Mouse (Mus musculus): ENCODE data around the gene Zcwpw1. TPM values are rescaled to one million over a fixed set of nuclear protein-coding genes. Genes with fewer than 3 reads are reported as not detected.

Zcwpw1 gene
- 3.6 and 4.2 TPM in 2 replicates for polyA plus RNA-seq (2021; fragmentation: Nextera tagmentation)
- long read RNA-seq, experiment 1, transcript Zcwpw1-201 (17 exons, 2,222 nt): major isoform, 6 of 30 reads
- long read RNA-seq, experiment 1, partial matches to known transcripts: 4 of 30 reads
- long read RNA-seq, experiment 1, other reads (novel, unspliced or antisense): 20 of 30 reads
- long read RNA-seq, experiment 2, partial matches to known transcripts: 4 of 10 reads
- long read RNA-seq, experiment 2, other reads (novel, unspliced or antisense): 5 of 10 reads

DNA sequence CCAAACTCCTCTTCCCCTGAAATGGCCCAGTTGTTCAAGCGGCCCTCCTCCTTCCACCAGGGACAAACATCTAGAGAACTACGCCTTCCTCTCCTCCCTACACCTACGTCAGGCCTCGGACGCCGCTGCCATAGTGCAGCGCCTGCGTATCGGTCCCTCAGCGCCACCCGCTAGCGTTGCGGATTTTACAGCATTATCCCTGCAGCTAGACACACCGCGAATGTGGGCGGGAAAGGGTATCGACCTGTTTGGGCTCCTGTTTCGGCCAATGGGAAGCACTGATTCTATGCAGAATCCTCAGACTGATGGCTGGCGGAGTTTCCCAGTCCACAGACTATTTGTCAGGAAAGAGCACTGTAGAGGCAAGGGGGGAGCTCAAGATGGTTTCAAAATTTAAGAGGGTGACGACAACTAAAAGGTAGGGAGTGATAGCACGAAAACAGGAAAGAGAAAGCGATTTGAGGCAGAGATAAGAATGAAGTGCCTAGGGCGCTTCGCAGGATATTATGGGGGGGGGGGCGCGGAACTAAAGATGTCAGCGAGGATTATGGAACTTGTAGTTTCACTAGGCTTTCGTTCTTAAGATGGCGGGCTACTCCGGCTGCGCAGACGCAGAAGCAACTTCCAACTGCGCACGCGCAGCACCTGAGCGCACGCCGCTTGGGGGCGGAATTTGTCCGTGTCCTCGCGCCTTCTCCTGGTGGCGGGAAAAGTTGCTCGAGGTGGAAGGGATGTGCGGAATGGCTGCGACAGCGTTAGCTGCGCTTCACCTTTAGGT is at the start of gene Zcwpw1, which contains the start of gene Mepce:
TSS of gene Zcwpw1 (plus strand) at position 648 of the 778 bp plus-strand sequence.
TSS of gene Mepce (minus strand) at position 505 of the 778 bp plus-strand sequence.

DNA sequence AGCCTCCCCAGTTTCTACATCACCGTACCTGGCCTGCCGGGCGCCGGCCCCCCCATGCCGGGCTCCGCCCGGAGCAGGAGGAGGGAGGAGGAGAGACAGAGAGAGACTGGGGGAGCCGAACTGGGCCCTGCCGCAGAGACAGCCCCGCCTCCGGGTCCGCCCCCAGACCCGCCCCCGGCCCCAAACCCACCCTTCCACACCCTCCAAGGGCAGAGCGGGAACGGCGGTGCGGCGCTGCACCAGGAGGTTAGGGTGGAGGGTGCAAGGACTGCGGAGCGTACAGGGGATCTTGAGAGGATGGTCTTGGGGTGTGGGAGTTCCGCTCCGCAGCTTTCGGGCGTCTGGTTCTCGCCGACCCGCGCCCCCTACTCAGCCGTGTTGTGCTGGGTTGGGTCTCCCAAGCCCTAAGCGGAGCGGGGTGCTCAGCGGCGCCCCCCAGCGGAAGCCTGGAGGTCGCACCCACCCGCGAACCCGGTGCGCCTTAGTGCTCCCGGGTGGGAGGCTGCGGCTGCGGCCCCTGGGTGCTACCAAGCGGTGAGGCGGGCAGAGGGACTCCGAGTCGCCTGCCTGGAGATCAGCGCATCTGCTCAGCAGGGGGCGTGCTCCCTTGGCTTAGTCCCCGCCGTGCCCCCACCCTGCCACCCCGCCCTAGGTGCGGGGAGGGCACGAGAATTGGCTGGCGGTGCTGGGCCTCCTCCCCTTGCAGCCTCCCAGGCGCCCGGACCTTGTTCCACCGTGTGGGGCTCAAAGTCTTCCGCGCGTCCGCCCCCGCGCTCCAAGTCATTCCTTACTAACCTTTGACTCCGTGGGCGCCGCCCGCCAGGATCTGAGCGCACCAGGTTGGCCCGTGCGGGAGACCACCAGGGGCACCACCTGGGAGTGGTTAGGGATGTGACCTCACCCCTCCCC is 46.3 kb upstream of the Zcwpw1 start, which contains the start of gene Nyap1:
TSS of gene Nyap1 (minus strand) at position 585 of the 909 bp plus-strand sequence.

DNA sequence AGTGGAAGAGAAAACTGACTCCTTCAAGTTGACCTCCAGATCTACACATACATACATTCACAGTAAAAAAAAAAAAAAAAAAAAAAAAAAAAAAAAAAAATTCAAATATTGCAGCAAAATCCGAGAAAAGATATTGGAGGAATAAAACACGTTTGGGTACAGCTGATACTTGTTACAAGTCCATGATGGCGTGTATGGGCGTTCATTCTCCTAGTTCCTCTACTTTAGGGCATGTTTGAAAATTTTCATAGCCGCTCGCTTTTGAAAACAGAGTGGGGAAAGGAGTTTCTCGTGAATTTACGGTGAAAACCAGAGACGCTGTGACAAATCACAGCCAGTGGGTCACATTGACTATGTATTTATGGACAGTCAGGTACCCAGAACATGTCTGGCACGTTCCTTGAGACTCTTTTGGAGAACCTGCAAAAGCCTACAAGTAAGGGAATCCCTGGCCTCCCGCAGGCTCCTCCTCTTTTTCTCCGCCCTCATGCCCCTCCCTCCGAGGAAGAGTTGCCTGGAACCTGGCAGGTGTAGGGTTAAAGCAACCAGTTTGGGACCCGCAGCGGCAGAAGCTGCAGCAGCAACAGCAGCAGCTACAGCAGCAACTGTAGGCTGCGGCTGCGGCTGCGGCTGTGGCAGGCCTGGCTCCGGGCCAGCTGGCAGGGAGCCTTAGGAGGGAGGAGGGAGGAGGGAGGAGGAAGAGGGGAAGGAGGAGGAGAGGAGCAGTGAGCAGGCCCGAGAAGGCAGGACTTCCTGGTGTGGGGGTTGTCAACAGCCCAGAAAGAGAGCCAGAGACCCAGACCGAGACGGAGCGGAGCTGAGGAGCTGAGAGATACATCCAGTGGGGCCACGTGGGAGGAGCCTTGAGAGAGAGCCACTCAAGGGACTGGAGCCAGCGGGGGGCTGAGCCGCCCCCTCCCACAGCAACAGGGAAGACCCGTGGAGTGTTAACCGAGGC is 42.1 kb upstream of the Zcwpw1 start, which contains the start of gene Tsc22d4:
TSS of gene Tsc22d4 (plus strand) at position 517 of the 958 bp plus-strand sequence.

DNA sequence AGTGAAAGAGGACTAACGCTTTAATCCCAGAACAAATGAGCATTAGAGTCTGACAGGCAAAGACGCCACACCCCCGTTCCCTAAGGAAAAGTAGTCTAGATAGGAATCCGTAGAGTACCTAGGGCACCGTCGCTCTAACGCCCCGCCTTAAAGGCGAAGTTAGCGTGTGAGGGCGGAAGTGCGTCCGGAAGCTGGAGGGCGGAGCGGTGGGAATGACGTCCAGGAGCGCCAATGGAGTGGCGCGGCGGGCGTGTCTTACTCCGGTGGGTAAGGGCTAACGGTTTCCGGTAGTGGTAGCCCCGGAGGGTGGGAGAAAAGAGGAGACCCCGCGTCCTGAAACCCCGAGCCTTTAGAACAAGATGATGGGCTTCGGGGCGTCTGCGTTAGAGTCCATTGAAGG is 9.0 kb upstream of the Zcwpw1 start, which contains the start of gene Ppp1r35:
TSS of gene Ppp1r35 (plus strand) at position 215 of the 400 bp plus-strand sequence.

DNA sequence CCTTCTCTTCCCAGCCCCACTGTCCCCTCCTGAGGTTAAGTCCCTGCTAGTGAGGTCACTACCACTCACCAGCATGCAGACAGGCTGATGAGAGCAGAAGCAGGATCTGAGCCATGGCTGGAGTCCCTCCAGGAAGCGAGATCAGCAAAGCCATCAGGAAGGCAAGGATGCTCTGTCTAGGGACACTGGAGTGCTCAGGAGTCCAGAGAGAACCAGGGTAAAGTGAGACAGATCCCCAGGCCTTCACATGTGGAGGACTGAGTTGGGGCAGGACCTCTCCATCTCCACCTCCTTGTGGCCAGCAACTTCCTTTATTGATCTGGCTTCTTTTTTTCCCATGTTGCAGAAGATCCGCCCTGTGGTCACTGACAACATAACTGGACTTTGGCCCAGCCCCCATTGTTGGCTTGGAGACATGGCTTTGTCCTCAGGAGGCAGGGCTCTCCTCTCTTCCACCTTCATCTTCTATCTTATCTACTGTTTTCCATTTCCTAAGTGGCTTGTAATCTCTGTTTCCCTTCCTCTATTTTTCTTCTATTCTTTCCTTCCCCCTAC is 48.4 kb downstream of the Zcwpw1 start, which contains the start of gene Pilra:
TSS of gene Pilra (minus strand) at position 316 of the 555 bp plus-strand sequence.

DNA sequence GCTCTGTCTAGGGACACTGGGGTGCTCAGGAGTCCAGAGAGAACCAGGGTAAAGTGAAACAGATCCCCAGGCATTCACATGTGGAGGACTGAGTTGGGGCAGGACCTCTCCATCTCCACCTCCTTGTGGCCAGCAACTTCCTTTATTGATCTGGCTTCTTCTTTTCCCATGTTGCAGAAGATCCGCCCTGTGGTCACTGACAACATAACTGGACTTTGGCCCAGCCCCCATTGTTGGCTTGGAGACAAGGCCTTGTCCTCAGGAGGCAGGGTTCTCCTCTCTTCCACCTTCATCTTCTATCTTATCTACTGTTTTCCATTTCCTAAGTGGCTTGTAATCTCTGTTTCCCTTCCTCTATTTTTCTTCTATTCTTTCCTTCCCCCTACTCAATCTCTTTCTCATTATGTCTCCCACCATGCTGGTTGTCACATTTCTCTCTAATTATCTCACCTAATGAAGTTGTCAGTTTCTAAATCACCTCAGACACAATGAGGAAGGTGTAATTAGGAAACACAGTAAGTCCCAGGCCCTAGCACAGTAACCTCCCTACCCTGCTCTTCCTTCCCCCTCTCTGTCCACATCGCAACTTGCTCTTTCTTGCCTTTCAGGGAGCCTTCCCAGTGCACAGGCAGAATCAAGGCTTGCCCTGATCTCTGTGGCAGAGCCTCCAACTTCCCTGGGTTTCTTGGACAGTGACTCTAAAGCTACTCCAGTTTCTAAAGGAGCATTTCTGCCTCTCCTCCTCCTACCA is 70.5 kb downstream of the Zcwpw1 start, which contains the start of gene Pilrb1:
TSS of gene Pilrb1 (minus strand) at position 147 of the 751 bp plus-strand sequence.

DNA sequence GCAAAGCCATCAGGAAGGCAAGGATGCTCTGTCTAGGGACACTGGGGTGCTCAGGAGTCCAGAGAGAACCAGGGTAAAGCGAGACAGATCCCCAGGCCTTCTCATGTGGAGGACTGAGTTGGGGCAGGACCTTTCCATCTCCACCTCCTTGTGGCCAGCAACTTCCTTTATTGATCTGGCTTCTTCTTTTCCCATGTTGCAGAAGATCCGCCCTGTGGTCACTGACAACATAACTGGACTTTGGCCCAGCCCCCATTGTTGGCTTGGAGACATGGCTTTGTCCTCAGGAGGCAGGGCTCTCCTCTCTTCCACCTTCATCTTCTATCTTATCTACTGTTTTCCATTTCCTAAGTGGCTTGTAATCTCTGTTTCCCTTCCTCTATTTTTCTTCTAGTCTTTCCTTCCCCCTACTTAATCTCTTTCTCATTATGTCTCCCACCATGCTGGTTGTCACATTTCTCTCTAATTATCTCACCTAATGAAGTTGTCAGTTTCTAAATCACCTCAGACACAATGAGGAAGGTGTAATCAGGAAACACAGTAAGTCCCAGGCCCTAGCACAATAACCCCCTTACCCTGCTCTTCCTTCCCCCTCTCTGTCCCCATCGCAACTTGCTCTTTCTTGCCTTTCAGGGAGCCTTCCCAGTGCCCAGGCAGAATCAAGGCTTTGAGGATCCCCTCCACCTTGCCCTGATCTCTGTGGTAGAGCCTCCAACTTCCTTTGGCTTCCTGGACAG is 84.2 kb downstream of the Zcwpw1 start, which contains the start of gene Pilrb2:
TSS of gene Pilrb2 (minus strand) at position 172 of the 737 bp plus-strand sequence.

Other genes starting within 250 kb of the Zcwpw1 start
- gene Actl6b, start 234.3 kb upstream of the Zcwpw1 start, polyA plus RNA-seq (2021; fragmentation: Nextera tagmentation): 83.0 and 162 TPM in 2 replicates
- 4.2 and 6.1 TPM in 2 replicates for gene Tfr2, start 218.0 kb upstream of the Zcwpw1 start, polyA plus RNA-seq (2021; fragmentation: Nextera tagmentation)
- gene Mospd3, start 186.7 kb upstream of the Zcwpw1 start, polyA plus RNA-seq (2021; fragmentation: Nextera tagmentation): 13.1 and 31.6 TPM in 2 replicates
- gene Pcolce, start 174.0 kb upstream of the Zcwpw1 start, polyA plus RNA-seq (2021; fragmentation: Nextera tagmentation): 11.7 and 16.6 TPM in 2 replicates
- gene Fbxo24, start 158.8 kb upstream of the Zcwpw1 start, polyA plus RNA-seq (2021; fragmentation: Nextera tagmentation): not detected in 2 replicates
- gene Lrch4, start 158.7 kb upstream of the Zcwpw1 start, polyA plus RNA-seq (2021; fragmentation: Nextera tagmentation): 2.1 and 7.4 TPM in 2 replicates
- gene Gm20605, start 158.6 kb upstream of the Zcwpw1 start, polyA plus RNA-seq (2021; fragmentation: Nextera tagmentation): 0.30 and 0.32 TPM in 2 replicates
- gene Sap25, start 146.5 kb upstream of the Zcwpw1 start, polyA plus RNA-seq (2021; fragmentation: Nextera tagmentation): 0.50 and 0.69 TPM in 2 replicates
- gene Irs3, start 142.1 kb upstream of the Zcwpw1 start, polyA plus RNA-seq (2021; fragmentation: Nextera tagmentation): 0.14 and 0.16 TPM in 2 replicates
- gene Agfg2, start 103.1 kb upstream of the Zcwpw1 start, polyA plus RNA-seq (2021; fragmentation: Nextera tagmentation): 14.9 and 22.9 TPM in 2 replicates
- gene Nyap1, start 46.2 kb upstream of the Zcwpw1 start, polyA plus RNA-seq (2021; fragmentation: Nextera tagmentation): 1.3 and 12.1 TPM in 2 replicates
- gene Tsc22d4, start 42.1 kb upstream of the Zcwpw1 start, polyA plus RNA-seq (2021; fragmentation: Nextera tagmentation): 379 and 574 TPM in 2 replicates
- 21.3 and 41.2 TPM in 2 replicates for gene Ppp1r35, start 8.9 kb upstream of the Zcwpw1 start, polyA plus RNA-seq (2021; fragmentation: Nextera tagmentation)
- 9.1 and 11.8 TPM in 2 replicates for gene Mepce, start 143 bp upstream of the Zcwpw1 start, polyA plus RNA-seq (2021; fragmentation: Nextera tagmentation)
- 0.89 and 1.3 TPM in 2 replicates for gene Pilra, start 48.5 kb downstream of the Zcwpw1 start, polyA plus RNA-seq (2021; fragmentation: Nextera tagmentation)
- gene Pilrb1, start 70.3 kb downstream of the Zcwpw1 start, polyA plus RNA-seq (2021; fragmentation: Nextera tagmentation): not detected in 2 replicates
- gene Pilrb2, start 84.0 kb downstream of the Zcwpw1 start, polyA plus RNA-seq (2021; fragmentation: Nextera tagmentation): 0.11 TPM in 1 of 2 replicates, not detected in the other
- not detected in 2 replicates for gene Cyp3a13, start 133.8 kb downstream of the Zcwpw1 start, polyA plus RNA-seq (2021; fragmentation: Nextera tagmentation)
- 11.5 and 13.1 TPM in 2 replicates for gene Gjc3, start 175.3 kb downstream of the Zcwpw1 start, polyA plus RNA-seq (2021; fragmentation: Nextera tagmentation)
- not detected in 2 replicates for gene Azgp1, start 193.7 kb downstream of the Zcwpw1 start, polyA plus RNA-seq (2021; fragmentation: Nextera tagmentation)
- not detected in 2 replicates for gene Smok3a, start 233.5 kb downstream of the Zcwpw1 start, polyA plus RNA-seq (2021; fragmentation: Nextera tagmentation)
- not detected in 2 replicates for gene Smok3b, start 233.6 kb downstream of the Zcwpw1 start, polyA plus RNA-seq (2021; fragmentation: Nextera tagmentation)